Mouse (Mus musculus): ENCODE measurements around the gene Cox17. TPM values are rescaled to one million over a fixed set of nuclear protein-coding genes. Genes with fewer than 3 reads are reported as not detected.
A peak's percentile ranks its signal among the peaks of the same experiment; 100 is the strongest.

Cox17 gene
- total and polyA plus RNA-seq, 3 experiments, result 221 to 358 (median 295) TPM

DNA sequence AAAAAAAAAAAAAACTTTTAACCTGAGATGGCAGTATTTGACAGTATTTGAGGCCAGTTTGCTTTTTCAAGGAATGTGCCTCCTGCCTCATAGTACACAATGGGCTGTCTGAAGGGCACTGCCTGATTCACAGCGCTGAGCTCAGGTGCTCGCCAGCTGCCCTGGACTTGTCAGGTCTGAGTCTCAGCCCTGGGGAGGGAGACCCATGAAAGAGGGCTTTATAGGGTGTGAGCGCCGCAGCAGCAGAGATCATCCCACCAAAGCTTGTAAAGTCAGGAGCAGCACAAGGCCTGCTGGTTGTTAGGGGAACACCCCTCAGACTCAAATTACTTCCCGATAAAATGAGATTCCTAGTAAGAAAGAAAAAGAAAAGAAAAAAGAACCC is 39.6 kb upstream of the Cox17 start:
- Histone ChIP-seq H3K9ac (ENCODE audit: low read depth, low read length) (no peak overlapping the region), H3K27me3 (ENCODE audit: control insufficient read depth, insufficient read depth, low read length) (no peaks in the 10 kb centered on the region), H3K27ac (no peak overlapping the region), H3K36me3 (ENCODE audit: control insufficient read depth, insufficient read depth, low read length) (no peaks in the 10 kb centered on the region), H3K79me2 (replicated peaks; ENCODE audit: control insufficient read depth, insufficient read depth, low read length) (no peaks in the 10 kb centered on the region), H3K4me1 (ENCODE audit: control insufficient read depth, insufficient read depth, low read length) (0 out of 2 replicates have a peak, but pooled peaks cover 2% of the 10 kb centered on the region), H3K4me3 (no peak overlapping the region)
- intact Hi-C loops (cut with DNase I), result no loop called here
- WGBS, result 67% methylated on average over 5 of the region's 5 CpGs
- no peak for TF ChIP-seq POLR2A (IDR thresholded peaks at IDR 0.05; ENCODE audit: insufficient read depth, low read depth, low read length)
- TF ChIP-seq EP300 (IDR thresholded peaks at IDR 0.05; ENCODE audit: insufficient read depth, low read depth, low read length), result no peak
- no peak for DNase-seq

DNA sequence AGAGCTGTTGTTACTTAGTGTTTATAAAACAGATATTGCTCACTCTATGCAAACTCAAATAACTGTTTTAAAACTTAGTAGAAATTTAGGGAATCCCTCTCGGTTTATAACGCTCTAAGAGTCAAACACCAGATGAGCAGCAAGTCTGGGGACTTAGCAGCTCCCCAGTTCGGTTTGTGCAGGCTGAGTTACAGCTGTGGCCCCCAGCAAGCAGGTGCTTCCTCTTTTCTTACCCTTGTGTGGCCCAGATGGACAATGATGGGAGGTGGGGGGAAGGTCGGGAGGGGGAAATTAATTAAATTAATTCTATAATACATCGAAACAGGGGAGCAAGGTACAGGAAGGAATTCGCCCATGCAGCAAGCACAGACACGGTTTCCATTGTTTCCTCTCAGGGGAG is 39.1 kb upstream of the Cox17 start:
- Histone ChIP-seq H3K27me3 (ENCODE audit: control insufficient read depth, insufficient read depth, low read length) (no peaks in the 10 kb centered on the region), H3K27ac (no peak overlapping the region), H3K4me3 (no peak overlapping the region), H3K4me1 (ENCODE audit: control insufficient read depth, insufficient read depth, low read length) (0 out of 2 replicates have a peak, but pooled peaks cover 2% of the 10 kb centered on the region), H3K79me2 (replicated peaks; ENCODE audit: control insufficient read depth, insufficient read depth, low read length) (no peaks in the 10 kb centered on the region), H3K36me3 (ENCODE audit: control insufficient read depth, insufficient read depth, low read length) (no peaks in the 10 kb centered on the region), H3K9ac (ENCODE audit: low read depth, low read length) (no peak overlapping the region)
- 44% methylated on average over 7 of the region's 7 CpGs for WGBS
- intact Hi-C loops (cut with DNase I), result no loop called here
- TF ChIP-seq POLR2A (IDR thresholded peaks at IDR 0.05; ENCODE audit: insufficient read depth, low read depth, low read length), result no peak
- no peak for TF ChIP-seq CTCF (IDR thresholded peaks at IDR 0.05)
- no peak for TF ChIP-seq EP300 (IDR thresholded peaks at IDR 0.05; ENCODE audit: insufficient read depth, low read depth, low read length)
- no peak for DNase-seq

DNA sequence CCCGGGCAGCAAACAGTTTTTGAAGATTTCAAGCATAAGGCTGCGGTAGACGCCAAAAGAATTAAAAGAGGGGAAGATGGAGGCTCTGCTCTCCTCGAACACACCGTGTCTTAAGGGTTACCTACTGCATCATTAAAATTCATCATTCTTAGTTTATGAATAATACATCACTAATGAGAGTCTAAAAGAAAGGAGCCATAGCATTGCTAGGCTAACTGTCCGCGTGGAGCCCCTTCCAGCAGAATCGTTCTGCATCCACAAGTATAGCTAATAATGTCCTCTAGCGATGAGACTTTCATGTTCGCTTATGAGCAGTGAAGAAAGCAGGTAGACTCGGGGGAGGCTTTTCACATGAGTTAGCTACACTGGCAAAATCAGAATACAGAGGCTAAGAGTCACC is 38.6 kb upstream of the Cox17 start:
- DNase-seq, result no peak
- no peak overlapping the region for H3K27ac ChIP-seq
- H3K4me3 ChIP-seq, result no peak overlapping the region
- intact Hi-C loops (cut with DNase I), result no loop called here
- H3K79me2 ChIP-seq (replicated peaks; ENCODE audit: control insufficient read depth, insufficient read depth, low read length), result no peaks in the 10 kb centered on the region
- TF ChIP-seq EP300 (IDR thresholded peaks at IDR 0.05; ENCODE audit: insufficient read depth, low read depth, low read length), result no peak
- TF ChIP-seq POLR2A (IDR thresholded peaks at IDR 0.05; ENCODE audit: insufficient read depth, low read depth, low read length), result no peak
- no peak for TF ChIP-seq CTCF (IDR thresholded peaks at IDR 0.05)
- H3K4me1 ChIP-seq (ENCODE audit: control insufficient read depth, insufficient read depth, low read length), result 0 out of 2 replicates have a peak, but pooled peaks cover 2% of the 10 kb centered on the region
- no peaks in the 10 kb centered on the region for H3K36me3 ChIP-seq (ENCODE audit: control insufficient read depth, insufficient read depth, low read length)
- H3K9ac ChIP-seq (ENCODE audit: low read depth, low read length), result no peak overlapping the region
- no peaks in the 10 kb centered on the region for H3K27me3 ChIP-seq (ENCODE audit: control insufficient read depth, insufficient read depth, low read length)
- 83% methylated on average over 11 of the region's 11 CpGs for WGBS

DNA sequence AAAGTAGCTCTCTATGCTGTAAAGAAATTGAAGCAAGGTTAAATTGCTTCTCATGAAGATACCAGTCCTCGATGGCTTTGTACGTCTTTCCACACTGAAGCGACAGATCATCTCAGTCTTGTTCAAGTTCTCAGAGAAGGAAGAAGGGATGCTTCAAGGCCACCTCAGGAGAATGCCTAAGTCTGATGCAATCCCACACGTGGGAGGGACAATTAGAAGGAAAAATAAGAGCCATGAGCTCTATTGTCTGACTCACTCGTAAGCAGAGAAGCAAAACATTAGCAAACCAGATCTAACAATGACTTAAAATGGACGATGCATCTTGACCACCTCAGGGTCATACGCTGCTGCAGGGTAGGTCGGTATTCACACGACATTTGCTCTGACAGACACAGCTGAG is 28.3 kb upstream of the Cox17 start:
- Histone ChIP-seq H3K9ac (ENCODE audit: low read depth, low read length) (no peak overlapping the region), H3K4me1 (ENCODE audit: control insufficient read depth, insufficient read depth, low read length) (no peaks in the 10 kb centered on the region), H3K27me3 (ENCODE audit: control insufficient read depth, insufficient read depth, low read length) (no peaks in the 10 kb centered on the region), H3K79me2 (replicated peaks; ENCODE audit: control insufficient read depth, insufficient read depth, low read length) (no peaks in the 10 kb centered on the region; the same call in 1 of the 2 replicates), H3K4me3 (no peak overlapping the region), H3K36me3 (ENCODE audit: control insufficient read depth, insufficient read depth, low read length) (no peaks in the 10 kb centered on the region), H3K27ac (no peak overlapping the region)
- intact Hi-C loops (cut with DNase I), result no loop called here
- TF ChIP-seq EP300 (IDR thresholded peaks at IDR 0.05; ENCODE audit: insufficient read depth, low read depth, low read length), result no peak
- no peak for TF ChIP-seq POLR2A (IDR thresholded peaks at IDR 0.05; ENCODE audit: insufficient read depth, low read depth, low read length)
- no peak for TF ChIP-seq CTCF (IDR thresholded peaks at IDR 0.05)
- DNase-seq, result no peak
- 63% methylated on average over 9 of the region's 9 CpGs for WGBS

DNA sequence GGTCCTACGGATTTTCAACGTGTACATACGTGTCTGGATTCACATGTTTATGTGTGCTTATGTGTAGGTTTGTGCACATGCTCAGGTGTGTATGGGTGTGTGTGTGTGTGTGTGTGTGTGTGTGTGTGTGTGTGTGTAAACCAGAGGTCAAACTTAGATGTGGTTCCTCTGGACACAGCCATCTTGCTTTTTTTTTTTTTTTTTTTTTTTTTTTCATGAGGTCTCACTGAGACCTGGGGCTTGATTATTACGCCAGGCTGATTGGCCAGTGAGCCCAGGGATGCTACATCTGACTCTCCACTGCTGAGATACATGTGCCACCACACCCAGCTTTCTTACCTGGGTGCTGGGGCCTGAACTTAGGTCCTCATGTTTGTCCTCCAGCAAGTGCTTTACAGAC is 27.7 kb upstream of the Cox17 start:
- no peak for DNase-seq
- no peaks in the 10 kb centered on the region for H3K4me1 ChIP-seq (ENCODE audit: control insufficient read depth, insufficient read depth, low read length)
- no peak for TF ChIP-seq EP300 (IDR thresholded peaks at IDR 0.05; ENCODE audit: insufficient read depth, low read depth, low read length)
- WGBS, result 91% methylated on average over 4 of the region's 4 CpGs
- no peaks in the 10 kb centered on the region; the same call in 1 of the 2 replicates for H3K79me2 ChIP-seq (replicated peaks; ENCODE audit: control insufficient read depth, insufficient read depth, low read length)
- no peak overlapping the region for H3K9ac ChIP-seq (ENCODE audit: low read depth, low read length)
- H3K4me3 ChIP-seq, result no peak overlapping the region
- intact Hi-C loops (cut with DNase I), result no loop called here
- H3K27me3 ChIP-seq (ENCODE audit: control insufficient read depth, insufficient read depth, low read length), result no peaks in the 10 kb centered on the region
- no peak overlapping the region for H3K27ac ChIP-seq
- no peaks in the 10 kb centered on the region for H3K36me3 ChIP-seq (ENCODE audit: control insufficient read depth, insufficient read depth, low read length)

DNA sequence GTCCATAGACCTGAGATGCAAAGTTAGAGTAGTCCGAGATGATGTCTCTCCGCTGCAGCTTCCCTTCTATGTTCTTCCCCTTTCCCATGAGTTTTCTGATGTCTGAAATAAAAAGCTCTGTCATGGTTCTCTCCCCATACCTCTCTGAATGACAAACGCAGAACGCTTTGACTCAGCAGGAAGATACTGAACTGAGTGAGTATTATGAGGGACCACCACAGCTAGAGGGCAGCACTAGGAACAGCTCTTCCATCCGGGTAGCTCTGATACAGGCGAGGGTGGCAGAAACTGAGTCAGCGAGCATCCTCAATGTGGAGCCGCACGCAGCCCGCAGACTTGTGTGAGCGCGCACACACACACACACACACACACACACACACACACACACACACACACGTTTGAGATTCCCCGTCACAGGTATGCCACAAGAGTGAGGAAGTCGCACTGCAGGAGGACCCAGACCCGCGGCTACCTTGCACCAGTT is 25.3 kb upstream of the Cox17 start:
- H3K36me3 ChIP-seq (ENCODE audit: control insufficient read depth, insufficient read depth, low read length), result no peaks in the 10 kb centered on the region
- H3K4me1 ChIP-seq (ENCODE audit: control insufficient read depth, insufficient read depth, low read length), result no peaks in the 10 kb centered on the region
- H3K27ac ChIP-seq, result no peak overlapping the region
- TF ChIP-seq EP300 (IDR thresholded peaks at IDR 0.05; ENCODE audit: insufficient read depth, low read depth, low read length) (no peak), CTCF (IDR thresholded peaks at IDR 0.05) (peak; percentile 71), POLR2A (IDR thresholded peaks at IDR 0.05; ENCODE audit: insufficient read depth, low read depth, low read length) (no peak)
- H3K27me3 ChIP-seq (ENCODE audit: control insufficient read depth, insufficient read depth, low read length), result no peaks in the 10 kb centered on the region
- intact Hi-C loops (cut with DNase I), result no loop called here
- no peaks in the 10 kb centered on the region; the same call in 1 of the 2 replicates for H3K79me2 ChIP-seq (replicated peaks; ENCODE audit: control insufficient read depth, insufficient read depth, low read length)
- DNase-seq, result peak; percentile 13 to 36
- no peak overlapping the region for H3K9ac ChIP-seq (ENCODE audit: low read depth, low read length)
- 37% methylated on average over 17 of the region's 17 CpGs for WGBS
- no peak overlapping the region for H3K4me3 ChIP-seq

Measured in heart, adult 2 months (tissue).